Mouse (Mus musculus) skeletal muscle tissue, adult 2 months (tissue): ENCODE results near the gene Epc2.
A peak's percentile ranks its signal among the peaks of the same experiment; 100 is the strongest.

ENCODE experiments used
- DNase-seq: peaks from one replicate; pipeline ENCODE4 v3.0.0-alpha.2; 2012; ENCODE audit warnings: low read depth, low spot score

Epc2 gene

GRCm38 (mm10) chr2:49569862-49570777 lies 118.8 kb downstream of the Epc2 start:
- DNase-seq = no peak

DNA sequence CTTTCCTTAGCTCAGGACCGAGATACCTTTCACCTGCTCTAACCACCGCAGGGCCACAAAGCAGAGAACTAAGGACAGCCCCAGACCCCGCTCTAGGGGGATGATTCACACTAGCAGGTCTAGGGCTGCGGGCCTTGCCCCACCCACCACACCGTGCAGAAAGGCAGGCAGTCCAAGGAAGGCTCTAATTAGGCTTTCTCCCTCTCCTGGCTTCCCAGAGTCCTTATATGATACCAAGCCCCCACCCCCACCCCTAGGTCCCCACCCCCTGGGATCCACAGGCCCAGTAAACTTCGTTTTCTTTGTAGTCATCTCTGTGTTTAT lies 119.5 kb downstream of the Epc2 start:
- DNase-seq = no peak

GRCm38 (mm10) chr2:49571159-49571920 lies 120.1 kb downstream of the Epc2 start:
- no peak for DNase-seq

GRCm38 (mm10) chr2:49572111-49572642 lies 120.9 kb downstream of the Epc2 start:
- no peak for DNase-seq

DNA sequence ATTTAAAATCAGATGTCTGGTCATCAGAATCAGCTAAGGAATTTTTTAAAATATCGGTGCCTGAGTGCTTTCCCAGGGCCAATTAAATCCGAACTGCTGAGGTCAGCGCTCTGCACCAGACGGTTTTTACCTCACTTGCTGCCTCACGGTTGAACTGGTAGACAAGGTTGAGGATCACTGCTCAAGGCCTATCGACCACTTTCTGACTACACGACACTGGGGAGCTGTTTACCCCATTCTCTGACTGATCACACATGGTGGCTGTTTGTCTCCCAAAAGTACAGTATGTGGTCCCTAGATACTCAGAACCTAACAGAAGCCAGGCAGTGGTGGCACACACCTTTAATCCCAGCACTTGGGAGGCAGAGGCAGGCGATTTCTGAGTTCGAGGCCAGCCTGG lies 121.4 kb downstream of the Epc2 start:
- no peak for DNase-seq

DNA sequence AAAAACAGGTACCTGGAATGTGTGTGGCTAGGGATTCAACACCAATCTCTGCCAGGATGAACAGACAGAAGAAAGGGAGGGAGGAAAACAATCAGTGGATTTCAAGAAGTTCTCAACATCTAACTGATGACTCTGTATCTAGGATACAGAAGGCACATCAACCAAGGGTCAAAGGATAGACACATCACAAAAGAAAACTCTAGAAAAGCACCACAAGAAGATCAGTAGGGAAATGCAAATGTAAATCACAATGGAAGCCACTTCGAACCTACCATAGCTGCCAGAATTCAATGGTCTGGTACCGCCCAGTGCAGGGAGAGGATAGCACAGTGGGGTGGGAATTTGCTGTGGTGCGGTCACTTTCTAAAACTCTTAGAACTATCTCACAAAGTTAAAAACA lies 122.0 kb downstream of the Epc2 start:
- no peak for DNase-seq

DNA sequence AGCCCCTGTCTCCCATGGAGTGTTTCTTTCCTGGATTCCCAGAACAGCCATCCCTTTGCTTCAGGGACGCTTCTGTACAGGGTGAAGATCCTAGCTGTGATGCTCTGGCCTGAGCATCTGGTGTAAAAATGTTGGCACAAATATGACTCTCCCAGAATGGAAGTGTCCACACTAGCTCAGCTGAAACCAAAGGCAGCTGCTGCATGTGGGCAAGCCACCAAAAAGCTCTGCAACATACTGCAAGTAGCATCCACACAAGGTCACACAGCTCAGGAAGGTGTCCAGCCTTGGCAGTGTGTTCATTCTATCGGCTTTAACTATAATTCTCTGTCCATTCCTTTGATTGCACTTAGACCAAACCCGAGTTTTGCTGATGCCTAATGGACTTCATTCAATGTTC lies 129.3 kb downstream of the Epc2 start:
- DNase-seq = no peak

DNA sequence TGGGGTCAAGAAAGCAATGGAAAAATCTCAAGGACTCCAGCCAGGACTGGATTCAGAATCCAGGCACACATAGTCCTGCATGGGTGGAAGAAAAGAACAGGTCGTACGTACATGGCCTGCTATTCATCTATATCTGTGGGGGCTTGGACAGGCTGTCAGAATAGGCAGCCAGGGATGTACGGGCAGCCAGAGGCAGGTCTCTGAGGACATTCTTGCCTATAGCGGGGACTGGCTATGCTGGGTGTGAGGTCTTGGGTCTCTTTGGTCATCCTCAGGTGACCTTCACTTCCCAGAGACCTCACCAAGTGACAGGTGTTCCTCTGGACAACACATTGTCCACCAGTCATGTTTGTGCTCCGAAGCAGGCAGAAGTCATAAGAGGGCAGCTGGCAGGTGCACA lies 131.3 kb downstream of the Epc2 start:
- no peak for DNase-seq

- no peak for DNase-seq
Measured at GRCm38 (mm10) chr2:49583311-49583710, 132.0 kb downstream of the Epc2 start.

- DNase-seq = no peak
Measured at GRCm38 (mm10) chr2:49590450-49590849, 139.2 kb downstream of the Epc2 start.

- DNase-seq = no peak
Measured at GRCm38 (mm10) chr2:49592926-49593325, 141.6 kb downstream of the Epc2 start.

DNA sequence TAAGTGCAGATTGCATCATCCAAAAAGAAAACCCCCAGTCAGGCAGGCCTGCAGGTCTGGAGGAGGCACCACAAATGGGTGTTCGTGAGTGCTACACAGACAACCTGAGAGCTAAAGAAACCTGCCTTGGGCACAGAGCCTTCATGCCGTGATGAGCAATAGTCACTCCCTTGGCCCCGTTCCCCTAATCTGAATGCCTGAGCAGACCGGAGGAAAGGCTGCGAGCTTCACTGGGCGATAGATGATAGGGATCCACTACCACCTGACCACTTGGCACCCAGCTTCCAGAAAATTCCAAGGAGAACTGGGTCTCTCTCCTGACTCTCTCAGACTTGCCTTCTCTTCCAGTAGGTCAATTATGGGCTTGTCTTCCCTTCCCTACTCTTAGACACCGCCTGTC lies 143.6 kb downstream of the Epc2 start:
- DNase-seq = no peak

DNA sequence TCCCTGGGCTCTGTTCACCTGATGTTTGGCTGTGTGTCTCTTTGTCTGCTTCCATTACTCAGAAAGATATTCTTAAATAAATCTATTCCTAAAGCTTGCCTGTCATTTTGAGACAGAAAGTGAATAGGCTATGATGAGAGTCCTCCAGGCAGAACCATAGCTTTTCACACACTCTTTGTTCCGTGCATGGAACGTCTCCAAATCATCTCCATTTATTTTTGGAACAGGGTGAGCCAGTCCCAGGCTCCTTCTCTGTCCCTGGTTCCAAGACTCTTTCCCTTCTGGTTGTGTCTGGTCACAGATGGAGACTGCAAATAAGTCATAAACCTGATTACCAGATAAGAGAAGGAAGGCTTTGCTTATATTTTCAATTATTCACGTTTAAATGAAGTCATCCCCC lies 145.0 kb downstream of the Epc2 start:
- DNase-seq = no peak

- DNase-seq = peak; percentile 12
Measured at GRCm38 (mm10) chr2:49600021-49600681, 148.9 kb downstream of the Epc2 start.
